Mouse (Mus musculus) c-Kit-positive CD71-negative TER-119-negative erythroid progenitor cells, embryonic 14.5 days (primary cell): ENCODE results near the gene Tbc1d8b.
"Not testable (repeated sequence)": the region's sequence is repeated elsewhere in the genome, so short reads cannot be mapped to it uniquely, and the experiment has no call there.

Source experiments
- DNase-seq: peaks from one replicate; pipeline ENCODE4 v3.0.0-alpha.2; 2013; ENCODE audit warnings: low read depth

Gene Tbc1d8b

GRCm38 (mm10) chrX:139684775-139685695 lies at the start of gene Tbc1d8b:
Gene Tbc1d8b (plus strand): TSS chrX:139684996.
- peak; percentile 42 for DNase-seq

GRCm38 (mm10) chrX:139639744-139640143 lies 45.1 kb upstream of the Tbc1d8b start:
- DNase-seq, result no peak

- no peak for DNase-seq
Observed at GRCm38 (mm10) chrX:139640418-139640817, 44.4 kb upstream of the Tbc1d8b start.

DNA sequence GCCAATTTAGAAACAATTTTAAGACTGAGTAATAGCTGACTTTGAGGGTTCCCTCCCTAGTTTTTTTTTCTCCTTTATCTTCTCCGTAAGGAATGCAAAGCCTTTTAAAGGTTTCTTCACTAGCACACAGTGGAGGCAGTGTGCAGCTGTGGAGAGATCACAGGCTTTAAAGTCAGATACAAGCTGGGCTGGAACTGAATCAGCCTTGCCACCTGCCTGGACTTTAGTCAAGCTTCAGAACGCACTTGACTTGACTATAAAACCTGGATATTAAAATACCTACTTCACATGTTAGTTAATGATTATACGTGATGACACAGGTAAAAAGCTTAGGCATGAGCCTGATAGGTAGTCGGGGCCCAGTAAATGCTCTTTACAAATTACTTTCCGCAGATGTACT lies 32.6 kb upstream of the Tbc1d8b start:
- no peak for DNase-seq

GRCm38 (mm10) chrX:139653292-139653691 lies 31.5 kb upstream of the Tbc1d8b start:
- DNase-seq, result no peak

DNA sequence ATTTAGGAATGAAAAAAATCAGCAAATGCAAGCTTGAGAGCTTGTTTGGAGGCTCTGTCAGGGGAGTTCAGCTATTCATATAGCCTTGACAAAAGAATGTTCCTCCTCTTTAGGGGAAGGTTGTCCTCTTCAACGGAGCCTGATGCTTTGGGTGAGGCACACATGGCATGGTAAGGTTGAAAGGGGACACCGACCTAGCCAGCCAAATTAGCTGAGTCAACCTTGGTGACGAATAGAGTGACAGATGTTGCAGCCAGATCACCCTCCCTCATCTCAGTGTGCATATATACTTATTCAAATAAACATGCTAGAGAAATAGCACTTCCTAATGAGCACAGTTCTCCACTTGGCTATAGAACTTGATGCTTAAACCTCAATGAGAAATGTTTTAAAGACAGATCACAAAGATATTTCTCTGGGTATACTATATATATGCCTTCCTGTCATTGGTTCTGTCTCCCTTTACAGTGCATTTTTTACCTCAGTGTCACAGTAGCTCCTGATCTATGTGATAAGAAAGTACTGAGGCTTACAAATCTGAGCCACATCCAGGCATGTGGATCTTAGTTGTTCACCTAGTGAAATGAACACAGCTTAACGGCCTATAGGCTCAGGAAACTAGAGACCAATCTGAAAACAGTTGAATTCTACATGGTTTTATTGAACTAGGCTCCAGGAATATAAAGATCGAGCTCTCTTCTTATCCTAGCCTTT lies 30.3 kb upstream of the Tbc1d8b start:
- no peak for DNase-seq

DNA sequence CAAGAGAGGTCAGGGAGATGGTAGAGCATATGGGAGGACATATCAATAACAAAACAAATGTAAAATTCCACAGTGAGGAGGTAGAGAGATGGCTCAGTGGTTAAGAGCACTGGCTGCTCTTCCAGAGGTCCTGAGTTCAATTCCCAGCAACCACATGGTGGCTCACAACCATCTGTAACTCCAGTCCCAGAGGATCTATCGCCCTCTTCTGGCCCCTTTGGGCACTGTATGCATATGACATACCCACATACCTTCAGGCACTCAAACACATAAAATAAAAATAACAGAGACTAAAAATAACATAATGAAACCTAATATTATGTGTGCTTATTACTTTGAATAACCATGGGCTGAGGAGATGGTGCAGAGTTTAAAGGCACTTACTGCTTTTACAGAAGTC lies 22.7 kb upstream of the Tbc1d8b start:
- DNase-seq, result no peak

DNA sequence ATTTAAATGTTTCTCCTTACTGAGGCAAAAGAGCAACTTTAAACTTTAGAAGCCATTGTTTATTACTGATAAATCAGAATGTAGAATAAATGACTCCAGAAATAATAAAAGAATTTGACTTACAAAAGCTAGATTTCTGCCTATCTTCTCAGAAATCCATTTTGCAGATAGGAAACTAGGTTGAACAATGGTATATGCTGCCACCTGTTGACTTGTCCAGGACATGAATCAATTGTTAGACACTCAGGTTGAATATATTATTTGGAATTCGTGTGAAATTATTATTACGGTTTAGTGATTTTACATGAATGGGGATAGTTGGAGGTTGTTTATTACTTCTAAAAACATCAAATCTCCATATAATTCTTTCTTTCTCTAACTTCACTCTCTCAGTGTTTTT lies 19.0 kb upstream of the Tbc1d8b start:
- no peak for DNase-seq

DNA sequence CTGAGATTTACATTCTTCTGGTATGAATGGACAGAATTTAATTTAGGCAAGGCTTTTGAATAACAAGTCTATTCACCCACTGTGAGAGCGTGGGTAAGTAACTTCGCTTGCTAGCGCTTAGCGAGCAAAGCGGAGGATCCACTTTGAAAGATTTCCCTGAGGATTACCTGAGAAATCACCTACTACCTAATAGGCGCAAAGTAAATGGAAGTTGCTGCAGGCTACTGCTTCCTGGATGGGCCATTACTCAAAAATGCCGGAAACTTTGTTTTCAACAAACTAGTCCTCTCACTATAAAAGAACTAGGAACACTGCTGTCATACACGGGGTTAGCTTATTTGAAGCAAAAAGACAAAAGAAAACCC lies 404 bp upstream of the Tbc1d8b start:
- no peak for DNase-seq

DNA sequence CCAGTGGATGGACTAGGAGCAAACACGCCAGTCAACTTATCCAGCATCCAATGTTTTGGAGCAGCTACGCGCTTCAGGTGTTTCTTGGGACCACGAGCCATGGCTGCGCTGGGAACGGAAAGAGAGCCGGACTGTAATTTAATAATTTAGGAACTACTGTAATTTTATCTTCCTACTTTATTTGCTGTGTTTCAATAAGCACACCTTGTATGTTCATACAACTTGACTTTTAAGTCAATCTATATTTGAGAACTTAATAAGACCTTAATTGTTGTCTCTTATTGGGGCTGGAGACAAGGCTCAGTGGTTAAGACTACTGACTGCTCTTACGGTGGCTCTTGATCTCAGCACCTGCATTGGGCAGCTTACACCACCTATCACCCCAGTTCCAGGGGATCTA lies 29.6 kb downstream of the Tbc1d8b start, which contains the start of gene Gm15013:
Gm15013 (minus strand) TSS at position 101 of the 400 bp plus-strand sequence.
- DNase-seq, result no peak

GRCm38 (mm10) chrX:139722350-139722749 lies 37.6 kb downstream of the Tbc1d8b start:
- no peak for DNase-seq

- DNase-seq, result no peak
Observed at GRCm38 (mm10) chrX:139730541-139730940, 45.7 kb downstream of the Tbc1d8b start.

- no peak for DNase-seq
Observed at GRCm38 (mm10) chrX:139737066-139737465, 52.3 kb downstream of the Tbc1d8b start.

DNA sequence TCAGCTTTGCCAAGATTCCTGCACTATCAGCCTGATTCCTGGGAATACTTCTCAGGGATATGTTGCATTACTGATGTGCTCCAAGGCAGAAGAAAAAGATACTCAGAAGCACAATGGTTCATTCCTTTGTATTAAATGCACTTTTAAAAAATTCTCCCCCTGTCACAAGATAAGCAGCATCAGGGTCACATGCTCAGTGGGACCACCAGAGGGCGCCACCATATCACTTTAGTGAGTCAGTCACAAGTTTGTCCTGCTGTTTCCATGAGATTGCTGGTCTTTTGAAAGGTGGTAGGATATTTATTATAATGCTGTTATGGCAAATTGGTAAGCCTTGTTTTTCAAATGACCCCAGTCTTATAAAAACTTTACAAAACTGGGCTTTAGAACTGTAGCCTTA lies 67.1 kb downstream of the Tbc1d8b start:
- peak; percentile 10 for DNase-seq

- DNase-seq, result not testable (repeated sequence)
Observed at GRCm38 (mm10) chrX:139758634-139759033, 73.8 kb downstream of the Tbc1d8b start.

GRCm38 (mm10) chrX:139762546-139762945 lies 77.8 kb downstream of the Tbc1d8b start:
- DNase-seq, result peak; percentile 12

GRCm38 (mm10) chrX:139769975-139770637 lies 85.3 kb downstream of the Tbc1d8b start:
- no peak for DNase-seq

DNA sequence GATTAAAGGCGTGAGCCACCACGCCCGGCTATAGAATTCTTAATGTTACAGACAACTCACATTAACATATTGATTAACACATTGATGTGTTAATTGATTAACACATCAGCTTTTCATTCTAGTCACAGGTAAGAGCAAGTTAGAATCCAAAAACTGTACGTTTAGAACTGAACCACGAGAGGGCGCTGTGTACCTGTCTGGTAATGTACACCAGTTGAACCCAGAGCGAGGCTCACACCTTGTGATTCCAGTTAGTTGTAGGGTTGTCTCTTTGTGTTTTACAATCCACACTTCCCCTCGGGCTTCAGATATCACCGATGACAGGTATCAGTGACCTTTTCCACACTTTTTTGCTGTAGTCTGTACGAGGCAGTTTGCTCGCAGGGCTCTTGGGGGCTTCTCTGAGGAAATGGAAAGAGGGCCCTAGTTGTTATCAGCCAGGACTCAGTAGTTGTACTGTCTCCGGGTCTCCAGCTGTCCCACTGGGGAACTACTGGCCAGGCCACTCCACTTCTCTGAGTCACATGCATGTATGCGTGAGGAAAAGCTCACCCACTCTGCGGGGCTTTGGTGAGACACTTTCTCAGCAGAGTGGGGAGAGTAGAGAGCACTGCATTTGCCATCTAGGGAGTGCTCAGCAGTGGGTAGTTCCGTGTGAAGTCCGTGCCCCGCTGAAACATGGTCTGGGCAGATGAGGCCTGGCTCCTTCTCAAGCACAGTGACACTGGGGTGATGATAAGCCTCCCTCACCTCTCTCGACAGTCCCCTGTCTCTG lies 89.7 kb downstream of the Tbc1d8b start:
- peak; percentile 31 for DNase-seq

- no peak for DNase-seq
Observed at GRCm38 (mm10) chrX:139775084-139775612, 90.4 kb downstream of the Tbc1d8b start.

DNA sequence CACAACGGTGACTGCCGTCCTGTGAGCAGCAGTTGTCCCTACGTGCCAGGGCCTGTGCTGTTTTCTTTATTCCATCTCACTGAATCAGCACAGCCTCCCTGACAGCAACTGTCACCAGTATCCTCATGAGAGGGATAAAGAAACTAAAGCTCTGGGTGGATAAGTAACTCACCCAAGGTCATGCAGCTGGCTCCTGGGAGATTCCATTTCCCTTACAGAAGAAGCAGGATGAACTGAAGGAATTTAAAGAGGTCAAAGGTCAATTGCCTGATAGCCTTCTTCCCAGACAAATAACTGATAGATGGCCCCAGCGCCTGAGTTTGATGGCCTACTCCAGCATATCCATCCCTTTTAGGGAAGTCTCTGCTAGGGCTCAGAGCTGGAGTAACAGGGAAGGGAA lies 92.6 kb downstream of the Tbc1d8b start:
- DNase-seq, result no peak

- no peak for DNase-seq
Observed at GRCm38 (mm10) chrX:139778886-139779285, 94.1 kb downstream of the Tbc1d8b start.

GRCm38 (mm10) chrX:139779401-139779800 lies 94.6 kb downstream of the Tbc1d8b start:
- no peak for DNase-seq
